Mouse (Mus musculus): ENCODE measurements around the gene Lmf2. TPM values are rescaled to one million over a fixed set of nuclear protein-coding genes. Genes with fewer than 3 reads are reported as not detected.

Gene Lmf2
- total and polyA plus RNA-seq, 2 experiments from 2014 or later: 26.9 to 33.3 TPM

GRCm38 (mm10) chr15:89352795-89353194 is 2.7 kb downstream of the Lmf2 start:
- Histone ChIP-seq H3K4me1 (ENCODE audit: control insufficient read depth, insufficient read depth) (peaks cover 22% of the 10 kb centered on the region; the same call in 1 of the 2 replicates), H3K9me3 (replicated peaks; ENCODE audit: control insufficient read depth, low read length) (no peaks in the 10 kb centered on the region), H3K4me2 (ENCODE audit: low read depth, low read length) (no peak overlapping the region), H3K27me3 (ENCODE audit: control insufficient read depth, insufficient read depth, low read length) (no peaks in the 10 kb centered on the region), H3K27ac (ENCODE audit: low read depth) (no peak overlapping the region), H3K9ac (replicated peaks; ENCODE audit: low read depth, low read length) (no peak overlapping the region), H3K36me3 (replicated peaks; ENCODE audit: control insufficient read depth, insufficient read depth, low read length) (peaks cover 40% of the 10 kb centered on the region), H3K4me3 (ENCODE audit: low read depth, low read length) (no peak overlapping the region)
- ATAC-seq (ENCODE audit: insufficient read depth, low read depth) (no peak), DNase-seq (ENCODE audit: low spot score) (no peak)
- 95% methylated on average over 12 of the region's 12 CpGs for WGBS
- TF ChIP-seq CTCF (IDR thresholded peaks at IDR 0.05; ENCODE audit: low read depth) (no peak), EP300 (IDR thresholded peaks at IDR 0.05; ENCODE audit: low read depth) (no peak)

- no peak for DNase-seq (ENCODE audit: low spot score)
- H3K27me3 ChIP-seq (ENCODE audit: control insufficient read depth, insufficient read depth, low read length): no peaks in the 10 kb centered on the region
- no peak overlapping the region for H3K4me2 ChIP-seq (ENCODE audit: low read depth, low read length)
- H3K9me3 ChIP-seq (replicated peaks; ENCODE audit: control insufficient read depth, low read length): no peaks in the 10 kb centered on the region
- H3K9ac ChIP-seq (replicated peaks; ENCODE audit: low read depth, low read length): no peak overlapping the region
- no peak for ATAC-seq (ENCODE audit: insufficient read depth, low read depth)
- peaks cover 40% of the 10 kb centered on the region for H3K36me3 ChIP-seq (replicated peaks; ENCODE audit: control insufficient read depth, insufficient read depth, low read length)
- H3K4me1 ChIP-seq (ENCODE audit: control insufficient read depth, insufficient read depth): peaks cover 18% of the 10 kb centered on the region; the same call in 1 of the 2 replicates
- WGBS: 91% methylated on average over 14 of the region's 14 CpGs
- H3K27ac ChIP-seq (ENCODE audit: low read depth): no peak overlapping the region
- no peak for TF ChIP-seq CTCF (IDR thresholded peaks at IDR 0.05; ENCODE audit: low read depth)
- no peak for TF ChIP-seq EP300 (IDR thresholded peaks at IDR 0.05; ENCODE audit: low read depth)
- no peak overlapping the region for H3K4me3 ChIP-seq (ENCODE audit: low read depth, low read length)
Measured at GRCm38 (mm10) chr15:89352054-89352453, 3.4 kb downstream of the Lmf2 start.

GRCm38 (mm10) chr15:89351302-89351701 is 4.2 kb downstream of the Lmf2 start:
- Histone ChIP-seq H3K4me3 (ENCODE audit: low read depth, low read length) (no peak overlapping the region), H3K9me3 (replicated peaks; ENCODE audit: control insufficient read depth, low read length) (no peaks in the 10 kb centered on the region), H3K9ac (replicated peaks; ENCODE audit: low read depth, low read length) (no peak overlapping the region), H3K4me2 (ENCODE audit: low read depth, low read length) (no peak overlapping the region), H3K27me3 (ENCODE audit: control insufficient read depth, insufficient read depth, low read length) (no peaks in the 10 kb centered on the region), H3K36me3 (replicated peaks; ENCODE audit: control insufficient read depth, insufficient read depth, low read length) (peaks cover 40% of the 10 kb centered on the region), H3K27ac (ENCODE audit: low read depth) (peak overlapping the region; percentile 41), H3K4me1 (ENCODE audit: control insufficient read depth, insufficient read depth) (peaks cover 10% of the 10 kb centered on the region; the same call in 1 of the 2 replicates)
- ATAC-seq (ENCODE audit: insufficient read depth, low read depth) (no peak), DNase-seq (ENCODE audit: low spot score) (no peak)
- 69% methylated on average over 15 of the region's 15 CpGs for WGBS
- TF ChIP-seq CTCF (IDR thresholded peaks at IDR 0.05; ENCODE audit: low read depth) (no peak), EP300 (IDR thresholded peaks at IDR 0.05; ENCODE audit: low read depth) (no peak)

- H3K4me3 ChIP-seq (ENCODE audit: low read depth, low read length): no peak overlapping the region
- DNase-seq (ENCODE audit: low spot score): peak; percentile 14
- 75% methylated on average over 5 of the region's 5 CpGs for WGBS
Measured at GRCm38 (mm10) chr15:89350447-89350846, 5.0 kb downstream of the Lmf2 start.

GRCm38 (mm10) chr15:89343325-89343724 is 12.1 kb downstream of the Lmf2 start:
- DNase-seq (ENCODE audit: low spot score) (no peak), ATAC-seq (ENCODE audit: insufficient read depth, low read depth) (no peak)
- 78% methylated on average over 3 of the region's 3 CpGs for WGBS

More at GRCm38 (mm10) chr15:89350447-89350846, 5.0 kb downstream of the Lmf2 start:
- TF ChIP-seq EP300 (IDR thresholded peaks at IDR 0.05; ENCODE audit: low read depth) (no peak), CTCF (IDR thresholded peaks at IDR 0.05; ENCODE audit: low read depth) (no peak)
- Histone ChIP-seq H3K36me3 (replicated peaks; ENCODE audit: control insufficient read depth, insufficient read depth, low read length) (peaks cover 40% of the 10 kb centered on the region), H3K4me1 (ENCODE audit: control insufficient read depth, insufficient read depth) (peaks cover 8% of the 10 kb centered on the region; the same call in 1 of the 2 replicates), H3K27ac (ENCODE audit: low read depth) (peak overlapping the region; percentile 41), H3K9me3 (replicated peaks; ENCODE audit: control insufficient read depth, low read length) (no peaks in the 10 kb centered on the region), H3K9ac (replicated peaks; ENCODE audit: low read depth, low read length) (no peak overlapping the region), H3K4me2 (ENCODE audit: low read depth, low read length) (no peak overlapping the region), H3K27me3 (ENCODE audit: control insufficient read depth, insufficient read depth, low read length) (no peaks in the 10 kb centered on the region)
- ATAC-seq (ENCODE audit: insufficient read depth, low read depth): no peak

DNA sequence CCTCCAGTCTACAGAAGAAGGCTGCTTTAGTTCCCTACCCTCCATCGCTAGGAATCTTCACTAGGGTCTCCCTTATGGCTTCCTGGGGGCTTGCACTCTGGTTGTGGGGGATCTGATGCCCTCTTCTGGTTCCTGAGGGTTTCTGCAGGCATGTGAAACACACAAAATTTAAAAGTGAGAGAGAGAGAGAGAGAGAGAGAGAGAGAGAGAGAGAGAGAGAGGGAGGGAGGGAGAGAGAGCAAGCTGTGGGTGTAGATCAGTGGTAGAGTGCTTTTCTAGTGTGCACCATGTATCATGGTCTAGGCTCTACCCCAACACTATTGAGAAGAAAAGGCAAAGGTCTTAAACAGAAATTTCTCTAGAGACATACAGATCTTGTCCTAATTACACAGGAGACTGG is 13.8 kb downstream of the Lmf2 start:
- TF ChIP-seq CTCF (IDR thresholded peaks at IDR 0.05; ENCODE audit: low read depth) (no peak), EP300 (IDR thresholded peaks at IDR 0.05; ENCODE audit: low read depth) (no peak)
- no peak overlapping the region for H3K27ac ChIP-seq (ENCODE audit: low read depth)
- H3K9me3 ChIP-seq (replicated peaks; ENCODE audit: control insufficient read depth, low read length): no peaks in the 10 kb centered on the region
- H3K4me2 ChIP-seq (ENCODE audit: low read depth, low read length): no peak overlapping the region
- no peaks in the 10 kb centered on the region for H3K4me1 ChIP-seq (ENCODE audit: control insufficient read depth, insufficient read depth)
- H3K27me3 ChIP-seq (ENCODE audit: control insufficient read depth, insufficient read depth, low read length): no peaks in the 10 kb centered on the region
- DNase-seq (ENCODE audit: low spot score) (no peak), ATAC-seq (ENCODE audit: insufficient read depth, low read depth) (no peak)
- H3K36me3 ChIP-seq (replicated peaks; ENCODE audit: control insufficient read depth, insufficient read depth, low read length): no peaks in the 10 kb centered on the region
- H3K4me3 ChIP-seq (ENCODE audit: low read depth, low read length): no peak overlapping the region
- 37% methylated on average over 1 of the region's 1 CpGs for WGBS
- H3K9ac ChIP-seq (replicated peaks; ENCODE audit: low read depth, low read length): no peak overlapping the region

More at GRCm38 (mm10) chr15:89343325-89343724, 12.1 kb downstream of the Lmf2 start:
- no peaks in the 10 kb centered on the region for H3K36me3 ChIP-seq (replicated peaks; ENCODE audit: control insufficient read depth, insufficient read depth, low read length)
- H3K4me3 ChIP-seq (ENCODE audit: low read depth, low read length): no peak overlapping the region
- H3K4me1 ChIP-seq (ENCODE audit: control insufficient read depth, insufficient read depth): no peaks in the 10 kb centered on the region
- no peaks in the 10 kb centered on the region for H3K27me3 ChIP-seq (ENCODE audit: control insufficient read depth, insufficient read depth, low read length)
- no peaks in the 10 kb centered on the region for H3K9me3 ChIP-seq (replicated peaks; ENCODE audit: control insufficient read depth, low read length)
- H3K4me2 ChIP-seq (ENCODE audit: low read depth, low read length): no peak overlapping the region
- H3K27ac ChIP-seq (ENCODE audit: low read depth): no peak overlapping the region
- no peak overlapping the region for H3K9ac ChIP-seq (replicated peaks; ENCODE audit: low read depth, low read length)
- no peak for TF ChIP-seq EP300 (IDR thresholded peaks at IDR 0.05; ENCODE audit: low read depth)
- TF ChIP-seq CTCF (IDR thresholded peaks at IDR 0.05; ENCODE audit: low read depth): peak; percentile 28
